Mouse (Mus musculus): ENCODE results near the gene Klhl5.

DNA sequence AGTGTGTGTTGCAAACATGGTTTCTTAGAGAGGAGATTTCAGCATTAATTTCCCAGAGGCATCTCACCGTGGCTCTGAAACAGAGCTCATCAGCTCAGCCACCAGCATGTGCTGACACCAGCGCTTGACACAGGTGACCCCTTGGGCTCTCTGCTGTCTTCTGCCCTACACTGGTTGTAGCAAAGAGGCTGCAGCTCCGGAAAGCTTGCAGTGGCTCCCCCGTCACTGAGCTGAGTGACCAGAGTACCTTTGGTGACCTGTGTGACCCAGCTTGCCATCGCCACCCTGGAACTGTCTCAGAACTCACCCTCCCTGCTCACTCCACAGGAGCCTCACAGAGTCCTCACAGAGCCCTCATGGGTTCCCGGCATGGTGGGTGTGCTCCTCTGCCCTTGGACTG lies 34.9 kb downstream of the Klhl5 start:
- TF ChIP-seq CTCF (IDR thresholded peaks at IDR 0.05) (no peak), EP300 (IDR thresholded peaks at IDR 0.05) (no peak)
